Mouse (Mus musculus): Measurements from ENCODE around the gene Rer1.

Gene Rer1

DNA sequence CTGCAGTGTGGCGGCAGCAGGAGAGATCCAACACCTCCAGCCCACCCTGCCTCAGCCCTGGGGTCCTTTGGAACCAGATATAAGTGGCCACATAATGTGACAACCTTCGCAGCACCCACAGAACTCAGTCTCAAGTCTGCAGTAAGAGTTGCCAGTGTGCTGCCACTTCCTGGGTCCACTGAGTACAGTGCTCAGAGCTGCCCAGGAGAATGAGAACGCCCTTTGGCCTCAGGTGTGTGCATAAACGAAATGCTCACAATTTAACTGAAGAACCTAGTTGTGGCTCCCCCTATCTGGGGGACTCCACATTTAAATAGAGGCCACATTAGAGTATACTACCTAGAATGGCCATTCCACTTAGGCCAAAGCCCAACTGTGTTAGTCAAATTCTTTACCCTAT is 2.6 kb downstream of the Rer1 start:
- in situ Hi-C loops (cut with MboI; ENCODE audit: unreplicated experiment in 2 of 2) = loop anchor here (25.0 kb wide), 4 partner anchors 404 to 729 kb away; partner anchors contain the start of genes Gnb1 (in 2 of the 2), Ccnl2 (in 1 of the 2), Fndc10 (in 1 of the 2) and Mrpl20 (in 1 of the 2)

GRCm38 (mm10) chr4:155079666-155080065 is 6.5 kb downstream of the Rer1 start:
- in situ Hi-C loops (cut with MboI; ENCODE audit: unreplicated experiment in 2 of 2) = loop anchor here (25.0 kb wide), 4 partner anchors 408 to 733 kb away; partner anchors contain the start of genes Gnb1 (in 2 of the 2), Ccnl2 (in 1 of the 2), Fndc10 (in 1 of the 2) and Mrpl20 (in 1 of the 2)

DNA sequence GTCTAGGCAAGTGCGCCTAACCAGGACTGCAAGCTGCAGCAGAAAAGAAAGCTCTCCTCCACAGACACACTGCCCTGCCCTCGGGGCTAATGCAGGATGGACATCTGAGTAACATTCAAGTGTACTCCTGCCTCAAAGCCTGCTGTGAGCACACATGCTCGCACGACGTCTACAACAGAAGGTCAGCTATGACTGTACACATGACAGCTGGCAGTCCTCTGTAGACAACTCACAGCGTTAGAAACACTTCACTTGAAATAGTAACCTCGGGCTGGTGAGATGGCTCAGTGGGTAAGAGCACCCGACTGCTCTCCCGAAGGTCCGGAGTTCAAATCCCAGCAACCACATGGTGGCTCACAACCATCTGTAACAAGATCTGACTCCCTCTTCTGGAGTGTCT is 7.4 kb downstream of the Rer1 start:
- in situ Hi-C loops (cut with MboI; ENCODE audit: unreplicated experiment in 2 of 2) = loop anchor here (25.0 kb wide), 4 partner anchors 408 to 733 kb away; partner anchors contain the start of genes Gnb1 (in 2 of the 2), Ccnl2 (in 1 of the 2), Fndc10 (in 1 of the 2) and Mrpl20 (in 1 of the 2)

GRCm38 (mm10) chr4:155076677-155077076 is 9.5 kb downstream of the Rer1 start:
- in situ Hi-C loops (cut with MboI; ENCODE audit: unreplicated experiment in 2 of 2) = loop anchor here (25.0 kb wide), 4 partner anchors 411 to 736 kb away; partner anchors contain the start of genes Gnb1 (in 2 of the 2), Ccnl2 (in 1 of the 2), Fndc10 (in 1 of the 2) and Mrpl20 (in 1 of the 2)

DNA sequence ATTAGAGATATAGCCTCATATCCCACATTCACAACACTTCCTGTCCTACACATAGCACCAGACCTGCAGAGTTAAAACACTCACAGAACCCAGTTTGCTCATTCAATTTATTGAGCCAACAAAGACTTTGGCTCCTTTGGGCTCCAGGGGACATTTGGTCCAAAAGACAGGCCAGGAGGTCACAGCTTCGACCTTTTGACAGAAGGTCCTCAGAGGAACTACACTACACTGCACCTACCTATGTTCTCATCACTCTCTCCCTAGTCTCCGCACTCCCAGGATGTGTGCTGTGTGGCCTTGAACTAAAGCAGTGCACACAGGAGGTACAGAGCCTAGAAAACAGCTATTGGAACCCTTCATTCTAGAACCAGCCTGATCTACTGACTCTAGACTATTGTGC is 10.4 kb downstream of the Rer1 start:
- in situ Hi-C loops (cut with MboI; ENCODE audit: unreplicated experiment in 2 of 2) = loop anchor here (25.0 kb wide), 4 partner anchors 411 to 736 kb away; partner anchors contain the start of genes Gnb1 (in 2 of the 2), Ccnl2 (in 1 of the 2), Fndc10 (in 1 of the 2) and Mrpl20 (in 1 of the 2)

DNA sequence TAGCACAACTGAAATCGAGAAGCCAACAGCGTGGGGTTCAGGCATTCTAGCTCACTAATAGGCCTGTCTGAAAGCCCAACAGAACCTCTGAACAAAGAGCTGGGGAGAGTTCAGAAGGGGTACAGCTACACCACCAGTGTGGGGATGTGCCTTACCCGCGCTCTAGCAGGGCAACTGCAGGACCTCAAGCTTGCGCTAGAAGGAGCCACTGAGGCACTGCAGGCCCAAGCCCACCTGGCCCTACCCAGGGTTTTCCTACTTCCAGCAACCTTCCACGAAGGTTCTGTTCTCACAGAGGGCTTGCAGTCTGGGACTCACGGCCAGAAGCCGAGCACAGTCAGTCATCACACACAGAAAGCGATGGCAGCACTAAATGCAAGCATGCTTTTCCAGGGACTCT is 11.0 kb downstream of the Rer1 start:
- in situ Hi-C loops (cut with MboI; ENCODE audit: unreplicated experiment in 2 of 2) = loop anchor here (25.0 kb wide), 4 partner anchors 412 to 737 kb away; partner anchors contain the start of genes Gnb1 (in 2 of the 2), Ccnl2 (in 1 of the 2), Fndc10 (in 1 of the 2) and Mrpl20 (in 1 of the 2)

DNA sequence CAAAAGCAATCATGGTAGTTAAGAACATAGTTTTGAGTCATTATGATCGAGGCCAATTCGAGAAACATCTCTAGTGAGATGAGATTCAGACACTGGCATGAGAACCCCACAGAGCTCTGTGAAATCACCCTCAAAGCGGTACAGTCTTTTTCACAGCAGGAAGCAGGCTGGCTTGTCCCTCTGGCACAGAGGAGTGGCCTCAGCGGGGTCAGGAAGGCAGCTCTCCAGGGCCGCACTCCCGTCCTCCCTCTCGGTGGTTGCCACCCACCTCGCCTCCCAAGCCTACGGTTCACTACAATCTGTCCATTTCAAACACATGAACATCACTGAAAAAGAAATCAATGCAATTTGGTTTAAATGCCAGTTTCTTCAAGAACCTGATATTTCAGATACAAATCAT is 11.8 kb downstream of the Rer1 start:
- in situ Hi-C loops (cut with MboI; ENCODE audit: unreplicated experiment in 2 of 2) = no loop called here

DNA sequence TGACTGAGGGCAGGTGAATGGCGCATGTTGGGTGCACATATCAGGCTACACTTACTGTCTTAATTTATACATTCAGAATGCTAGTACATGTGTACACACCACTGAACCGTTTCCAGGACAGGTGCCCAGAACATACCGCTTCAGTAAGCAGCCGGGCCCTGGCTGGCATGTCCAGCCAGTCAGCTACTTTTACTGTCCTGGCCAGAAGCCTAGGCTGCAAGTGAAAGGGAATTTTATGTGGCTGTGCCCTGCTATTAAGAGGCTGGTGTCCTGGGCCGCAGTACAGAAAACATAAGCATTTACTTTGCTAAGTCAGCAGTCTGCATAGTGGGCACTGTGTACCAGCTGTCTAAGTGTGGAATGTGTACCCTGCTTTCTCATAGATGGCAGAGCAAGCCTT is 15.3 kb downstream of the Rer1 start:
- in situ Hi-C loops (cut with MboI; ENCODE audit: unreplicated experiment in 2 of 2) = no loop called here

- in situ Hi-C loops (cut with MboI; ENCODE audit: unreplicated experiment in 2 of 2) = no loop called here
These were observed 16.0 kb downstream of the Rer1 start for GRCm38 (mm10) chr4:155070199-155070598.

DNA sequence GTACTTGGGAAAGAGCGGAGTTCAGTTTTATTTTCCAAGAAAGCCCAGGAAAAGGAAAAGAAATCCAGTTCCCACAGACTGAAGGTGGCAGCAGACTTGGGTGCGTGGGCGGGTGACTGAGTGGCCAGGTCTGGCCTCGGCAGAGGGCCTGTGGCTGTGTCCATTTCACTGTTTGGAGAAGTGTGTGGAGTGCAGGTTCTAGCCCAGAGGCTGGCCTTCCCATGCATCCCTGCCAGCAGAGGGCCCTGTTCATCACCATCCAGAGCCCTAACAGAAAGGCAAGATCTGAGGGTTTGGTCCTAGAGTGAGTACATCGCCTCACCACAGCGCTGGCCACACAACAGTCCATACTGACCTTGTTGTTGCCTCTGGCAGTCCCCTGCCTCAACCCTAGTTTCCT is 17.0 kb downstream of the Rer1 start:
- in situ Hi-C loops (cut with MboI; ENCODE audit: unreplicated experiment in 2 of 2) = loop anchor here (5.0 kb wide), 5 partner anchors 102 to 917 kb away; partner anchors contain the start of gene Tprgl (in 1 of the 2)

DNA sequence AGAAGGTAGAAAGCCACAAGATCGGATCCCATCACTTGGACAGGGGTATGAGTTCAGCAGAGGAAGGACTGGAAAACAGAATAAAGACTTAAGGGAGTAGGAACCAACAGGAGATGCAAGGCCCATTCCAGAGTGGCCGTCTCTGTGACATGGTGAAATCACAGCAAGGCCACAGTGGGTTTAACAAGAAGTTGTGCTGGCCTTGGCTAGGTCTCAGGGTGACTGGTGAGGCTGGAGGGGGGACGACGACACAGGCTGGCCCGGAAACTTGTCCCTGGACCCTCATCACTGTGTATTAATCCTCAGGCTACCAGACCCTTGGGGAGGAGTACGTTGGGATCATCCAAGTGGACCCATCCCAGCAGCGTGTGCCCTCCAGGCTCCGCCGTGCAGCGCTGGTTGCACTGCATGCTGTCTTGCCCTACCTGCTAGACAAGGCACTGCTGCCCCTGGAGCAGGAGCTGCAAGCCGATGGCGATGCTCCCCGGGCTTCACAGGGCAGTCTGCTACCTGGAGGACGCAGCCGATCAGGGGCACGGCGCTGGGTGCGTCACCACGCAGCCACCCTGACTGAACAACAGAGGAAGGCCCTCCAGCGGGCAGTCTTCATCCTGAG is 17.7 kb downstream of the Rer1 start:
- in situ Hi-C loops (cut with MboI; ENCODE audit: unreplicated experiment in 2 of 2) = loop anchor here (5.0 kb wide), 5 partner anchors 101 to 916 kb away; partner anchors contain the start of gene Tprgl (in 1 of the 2)

DNA sequence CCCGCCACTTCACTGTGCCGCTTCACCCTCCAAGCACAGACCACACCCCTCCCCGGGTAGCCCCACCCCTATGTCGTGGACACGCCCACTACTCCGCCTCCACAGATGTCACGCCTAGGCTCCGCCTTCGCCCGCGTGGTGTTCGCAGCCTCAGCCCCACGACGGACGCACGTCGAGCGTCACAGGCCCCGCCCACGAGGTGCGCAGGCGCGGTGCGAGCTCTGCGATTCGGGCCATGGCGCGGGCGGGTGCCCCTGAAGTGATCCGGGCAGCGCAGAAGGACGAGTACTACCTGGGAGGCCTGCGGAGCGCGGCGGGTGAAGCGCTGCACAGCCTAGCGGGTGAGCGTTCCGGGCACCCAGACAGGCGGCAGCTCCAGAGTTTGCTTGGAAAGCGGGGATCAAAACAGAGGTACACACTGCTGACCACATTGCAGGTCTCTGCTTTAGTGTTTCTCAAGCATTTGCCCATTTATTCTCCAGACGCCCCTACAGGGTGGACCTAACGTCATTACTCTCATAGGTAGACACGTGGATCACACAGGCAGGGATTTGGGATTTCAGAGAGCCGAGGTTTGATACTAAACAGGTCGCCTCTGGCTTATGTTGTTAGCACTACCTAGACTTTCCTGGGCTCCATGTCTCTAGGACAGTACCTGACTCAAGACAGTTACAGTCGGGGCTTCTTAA is 19.2 kb downstream of the Rer1 start, which contains the start of gene Pex10:
Gene Pex10 (plus strand): TSS at position 183 of the 689 bp plus-strand sequence.
- in situ Hi-C loops (cut with MboI; ENCODE audit: unreplicated experiment in 2 of 2) = loop anchor here (5.0 kb wide), 5 partner anchors 100 to 915 kb away; partner anchors contain the start of gene Tprgl (in 1 of the 2)

DNA sequence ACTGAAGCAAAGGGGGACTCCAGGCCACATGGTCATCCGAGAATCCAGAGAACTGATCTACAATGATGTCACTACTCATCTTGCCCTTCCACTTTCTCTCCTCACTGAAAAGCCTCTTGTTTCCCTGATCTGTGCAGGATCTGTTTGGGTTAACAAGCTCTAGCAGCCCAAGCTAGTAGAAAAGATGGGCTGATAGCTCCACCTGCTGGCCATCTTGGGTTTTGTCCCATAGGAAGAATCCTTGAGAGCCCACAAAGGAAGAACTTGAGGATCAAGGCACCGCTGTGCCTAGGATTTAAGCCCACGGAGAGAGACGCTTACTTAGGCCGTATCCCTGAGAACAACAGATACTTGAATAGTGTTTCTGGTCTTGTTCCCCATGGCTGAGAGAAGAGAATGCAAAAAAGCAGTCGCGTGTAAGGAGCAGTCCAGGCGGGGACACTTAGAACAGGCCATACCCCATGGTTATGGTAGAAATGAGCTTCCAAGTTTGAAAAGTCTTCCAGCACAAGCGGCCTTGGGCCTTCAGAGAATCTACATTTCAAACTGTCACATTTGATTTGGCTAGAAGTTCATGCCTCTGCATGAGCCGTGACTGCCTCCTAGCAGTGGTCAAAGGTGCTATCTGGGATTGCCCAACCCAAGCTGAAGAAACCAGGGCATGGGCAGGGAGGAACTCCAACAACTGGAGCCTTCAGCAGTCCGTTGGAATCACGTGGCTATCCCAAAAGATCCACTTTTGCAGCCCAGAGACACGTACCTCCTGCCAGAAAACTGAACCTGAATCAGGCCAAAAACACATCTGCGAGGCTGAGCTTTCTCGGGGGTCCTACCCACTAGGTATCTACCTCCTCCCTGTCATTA is 20.0 kb downstream of the Rer1 start:
- in situ Hi-C loops (cut with MboI; ENCODE audit: unreplicated experiment in 2 of 2) = loop anchor here (5.0 kb wide), 5 partner anchors 99 to 914 kb away; partner anchors contain the start of gene Tprgl (in 1 of the 2)

DNA sequence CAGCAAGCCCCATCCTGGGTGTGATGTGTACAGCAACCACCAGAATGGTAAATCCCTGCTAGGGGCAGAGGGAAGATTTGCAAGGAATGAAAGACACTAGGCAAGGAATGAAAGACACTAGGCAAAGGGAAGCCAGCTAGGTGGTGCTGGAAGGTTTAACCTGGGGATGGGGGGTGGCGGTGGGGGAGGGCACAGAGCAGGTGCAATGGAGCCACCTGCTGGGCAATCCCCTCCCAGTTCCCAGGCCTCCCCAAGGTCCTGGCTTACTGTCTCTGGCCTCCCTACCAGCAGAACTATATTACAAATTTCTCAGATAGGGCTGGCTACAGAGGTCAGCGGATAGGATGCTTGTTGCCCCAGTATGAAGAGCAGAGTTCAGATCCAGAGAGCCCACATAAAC is 21.7 kb downstream of the Rer1 start:
- in situ Hi-C loops (cut with MboI; ENCODE audit: unreplicated experiment in 2 of 2) = loop anchor here in 1 of 2 experiments (5.0 kb wide), 2 partner anchors 117 to 187 kb away; no protein-coding TSS in a partner anchor

- in situ Hi-C loops (cut with MboI; ENCODE audit: unreplicated experiment in 2 of 2) = loop anchor here in 1 of 2 experiments (5.0 kb wide), 2 partner anchors 117 to 187 kb away; no protein-coding TSS in a partner anchor
These were observed 22.3 kb downstream of the Rer1 start for GRCm38 (mm10) chr4:155063895-155064294.

GRCm38 (mm10) chr4:155058325-155058724 is 27.9 kb downstream of the Rer1 start:
- in situ Hi-C loops (cut with MboI; ENCODE audit: unreplicated experiment in 2 of 2) = no loop called here

DNA sequence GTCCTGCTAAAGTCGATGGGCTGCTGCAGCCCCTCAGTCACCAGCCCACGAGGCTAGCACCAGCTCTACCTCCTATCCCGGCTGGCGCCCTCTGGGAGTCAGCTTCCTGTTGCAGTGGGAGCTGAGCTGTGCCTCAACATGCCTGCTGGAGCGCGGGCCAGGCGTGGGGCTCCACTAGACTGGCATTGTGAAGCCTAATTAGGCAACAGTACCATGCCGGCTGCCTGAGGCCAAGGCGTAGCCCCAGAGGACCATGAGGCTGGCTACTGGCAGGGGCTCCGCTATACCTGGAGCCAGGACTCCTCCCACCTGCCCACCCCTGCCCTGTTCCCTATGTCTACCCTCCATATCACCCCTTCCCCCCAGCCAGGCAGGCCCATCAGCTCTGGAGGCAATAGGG is 29.5 kb downstream of the Rer1 start, which contains the start of gene Plch2:
Gene Plch2 (minus strand): TSS at position 61 of the 400 bp plus-strand sequence.
- in situ Hi-C loops (cut with MboI; ENCODE audit: unreplicated experiment in 2 of 2) = no loop called here

DNA sequence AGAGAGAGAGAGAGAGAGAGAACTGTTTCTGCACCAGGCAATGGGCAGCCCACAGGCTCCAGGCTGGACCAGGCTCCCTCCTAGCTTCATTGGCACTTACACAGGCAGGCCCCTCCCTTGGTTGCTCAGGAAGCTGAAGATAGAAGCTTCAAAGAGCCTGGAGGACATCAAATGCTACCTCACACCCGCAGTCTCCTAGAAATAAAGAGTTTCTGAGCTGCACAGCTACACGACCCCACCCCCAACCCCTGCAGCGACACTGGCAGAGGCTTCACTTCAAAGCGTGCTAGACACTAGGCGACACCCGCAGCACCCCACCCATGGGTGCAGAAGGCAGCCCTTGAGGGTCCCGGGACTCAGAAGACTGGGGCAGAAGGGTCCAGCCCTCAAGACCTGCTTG is 36.1 kb downstream of the Rer1 start:
- in situ Hi-C loops (cut with MboI; ENCODE audit: unreplicated experiment in 2 of 2) = no loop called here

DNA sequence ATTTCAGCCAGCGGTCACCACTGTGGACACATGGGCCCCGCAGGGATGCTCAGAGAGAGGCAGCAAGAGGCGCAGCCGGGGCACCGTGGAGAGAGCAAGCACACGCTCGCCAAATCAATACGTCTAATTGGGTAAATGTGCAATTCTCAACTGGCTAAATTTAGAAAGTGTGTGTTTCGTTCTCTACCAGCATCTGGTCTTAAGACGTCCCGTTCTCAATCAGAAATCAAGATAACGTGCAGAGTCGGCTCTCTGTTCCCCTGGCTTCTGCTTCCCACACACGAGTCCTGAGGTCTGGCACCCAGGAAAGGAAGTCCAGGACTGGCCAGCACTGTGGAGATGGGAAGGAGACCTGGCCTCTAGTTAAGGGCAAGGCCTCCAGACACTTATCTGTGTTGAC is 39.5 kb downstream of the Rer1 start:
- in situ Hi-C loops (cut with MboI; ENCODE audit: unreplicated experiment in 2 of 2) = no loop called here

GRCm38 (mm10) chr4:155043289-155043625 is 42.9 kb downstream of the Rer1 start:
- in situ Hi-C loops (cut with MboI; ENCODE audit: unreplicated experiment in 2 of 2) = no loop called here

All from v-Abl transformed pro-B cells (cell line).